Mouse (Mus musculus): Measurements from ENCODE around the gene Smg5. TPM values are rescaled to one million over a fixed set of nuclear protein-coding genes. Genes with fewer than 3 reads are reported as not detected.

Gene Smg5
- total and polyA plus RNA-seq, 3 experiments = 53.9 to 78.5 (median 59.3) TPM

- H3K4me3 ChIP-seq (ENCODE audit: low read depth, low read length) = peak overlapping the region; percentile 4; the same call in 1 of the 2 replicates
- ATAC-seq (ENCODE audit: extremely low read depth, insufficient number of reproducible peaks, low FRiP score, poor library complexity, severe bottlenecking) (no peak), DNase-seq (ENCODE audit: low spot score) (peak; percentile 25)
- H3K9me3 ChIP-seq (replicated peaks) = no peaks in the 10 kb centered on the region
- peaks cover 44% of the 10 kb centered on the region for H3K4me1 ChIP-seq (ENCODE audit: insufficient read depth, low read depth, low read length)
- peaks cover 51% of the 10 kb centered on the region for H3K36me3 ChIP-seq (replicated peaks)
- no peaks in the 10 kb centered on the region for H3K27me3 ChIP-seq (ENCODE audit: insufficient read depth, low read length)
- TF ChIP-seq CTCF (IDR thresholded peaks at IDR 0.05; ENCODE audit: low read depth, low read length) = no peak
- TF ChIP-seq TAL1 (conservative IDR thresholded peaks at IDR 0.05; ENCODE audit: low read depth, low read length) = no peak
- TF ChIP-seq GATA2 (IDR thresholded peaks at IDR 0.05; ENCODE audit: borderline replicate concordance, low read depth, low read length) = no peak
These were observed 1.9 kb upstream of the Smg5 start for GRCm38 (mm10) chr3:88334029-88334658.

DNA sequence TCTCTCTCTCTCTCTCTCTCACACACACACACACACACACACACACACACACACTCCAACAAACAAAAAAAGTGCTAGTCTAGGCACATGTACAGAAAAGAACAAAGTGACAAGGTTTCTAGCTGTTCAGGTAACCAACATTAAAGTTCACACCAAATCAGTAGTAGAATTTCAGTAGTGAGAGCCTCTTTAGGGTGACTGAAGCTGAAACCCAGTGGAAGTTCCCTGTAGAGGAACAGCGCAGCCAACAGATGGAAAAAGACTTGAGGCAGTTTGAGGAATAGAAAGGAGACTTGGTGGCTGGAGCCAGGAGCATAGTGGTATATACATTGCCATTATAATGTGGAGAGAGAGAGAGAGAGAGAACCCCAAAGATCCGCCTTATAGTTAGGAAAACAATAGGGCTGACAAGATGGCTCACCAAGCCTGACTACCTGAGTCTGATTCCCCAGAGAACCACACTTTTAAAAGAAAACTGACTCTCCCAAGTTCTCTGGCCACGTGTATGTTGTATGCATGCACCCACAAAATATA lies 1.1 kb upstream of the Smg5 start:
- no peak for ATAC-seq (ENCODE audit: extremely low read depth, insufficient number of reproducible peaks, low FRiP score, poor library complexity, severe bottlenecking)
- H3K4me1 ChIP-seq (ENCODE audit: insufficient read depth, low read depth, low read length) = peaks cover 46% of the 10 kb centered on the region

DNA sequence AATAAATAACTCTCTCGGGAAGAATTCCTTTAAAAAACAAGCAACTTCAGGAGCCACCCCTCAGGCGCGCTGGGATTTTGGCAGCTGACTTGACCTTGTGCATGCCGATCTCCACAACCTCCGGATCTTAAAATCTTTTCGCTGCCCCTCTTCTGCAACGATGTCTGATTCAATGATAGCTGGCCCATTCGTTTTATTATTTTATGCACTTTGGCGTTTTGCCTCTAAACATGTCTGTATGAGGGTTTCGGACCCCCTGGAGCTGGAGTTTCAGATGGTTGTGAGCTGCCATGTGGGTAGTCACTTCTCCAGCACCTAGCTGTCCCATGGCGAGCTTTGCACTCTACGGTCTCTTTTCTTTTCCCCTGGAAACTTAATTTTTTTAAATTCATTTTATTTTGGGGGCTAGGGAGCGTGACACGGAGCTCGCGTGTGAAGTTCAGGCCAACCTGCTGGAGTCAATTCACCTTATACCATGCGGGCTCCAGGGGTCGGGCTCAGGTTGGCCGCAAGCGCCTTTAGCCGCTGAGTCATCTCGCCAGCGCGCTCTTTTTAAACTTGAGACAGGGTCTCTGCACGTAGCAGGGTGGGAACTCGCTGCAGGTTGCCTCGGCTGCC lies 515 bp upstream of the Smg5 start:
- DNase-seq (ENCODE audit: low spot score) = no peak
- TF ChIP-seq GATA1 (IDR thresholded peaks at IDR 0.05; ENCODE audit: borderline replicate concordance, low read length) (no peak), CTCF (IDR thresholded peaks at IDR 0.05; ENCODE audit: low read depth, low read length) (no peak), TAL1 (conservative IDR thresholded peaks at IDR 0.05; ENCODE audit: low read depth, low read length) (no peak), GATA2 (IDR thresholded peaks at IDR 0.05; ENCODE audit: borderline replicate concordance, low read depth, low read length) (no peak), POLR2AphosphoS5 (IDR thresholded peaks at IDR 0.05; ENCODE audit: insufficient replicate concordance, low read depth, low read length) (no peak)
- Histone ChIP-seq H3K4me1 (ENCODE audit: insufficient read depth, low read depth, low read length) (peaks cover 48% of the 10 kb centered on the region), H3K4me3 (ENCODE audit: low read depth, low read length) (peak overlapping the region; percentile 86), H3K36me3 (replicated peaks) (peaks cover 44% of the 10 kb centered on the region), H3K27me3 (ENCODE audit: insufficient read depth, low read length) (no peaks in the 10 kb centered on the region), H3K9me3 (replicated peaks) (no peaks in the 10 kb centered on the region)
- no peak for ATAC-seq (ENCODE audit: extremely low read depth, insufficient number of reproducible peaks, low FRiP score, poor library complexity, severe bottlenecking)

More for the DNA sequence above, 1.1 kb upstream of the Smg5 start:
- no peak for DNase-seq (ENCODE audit: low spot score)
- TF ChIP-seq GATA1 (IDR thresholded peaks at IDR 0.05; ENCODE audit: borderline replicate concordance, low read length) (no peak), TAL1 (conservative IDR thresholded peaks at IDR 0.05; ENCODE audit: low read depth, low read length) (no peak), CTCF (IDR thresholded peaks at IDR 0.05; ENCODE audit: low read depth, low read length) (no peak), POLR2AphosphoS5 (IDR thresholded peaks at IDR 0.05; ENCODE audit: insufficient replicate concordance, low read depth, low read length) (no peak), GATA2 (IDR thresholded peaks at IDR 0.05; ENCODE audit: borderline replicate concordance, low read depth, low read length) (no peak)
- Histone ChIP-seq H3K36me3 (replicated peaks) (peaks cover 47% of the 10 kb centered on the region), H3K9me3 (replicated peaks) (no peaks in the 10 kb centered on the region), H3K27me3 (ENCODE audit: insufficient read depth, low read length) (no peaks in the 10 kb centered on the region), H3K4me3 (ENCODE audit: low read depth, low read length) (peak overlapping the region; percentile 86)

- Histone ChIP-seq H3K4me1 (ENCODE audit: insufficient read depth, low read depth, low read length) (peaks cover 63% of the 10 kb centered on the region), H3K4me3 (ENCODE audit: low read depth, low read length) (peak overlapping the region; percentile 86), H3K9me3 (replicated peaks) (no peaks in the 10 kb centered on the region), H3K27me3 (ENCODE audit: insufficient read depth, low read length) (no peaks in the 10 kb centered on the region), H3K36me3 (replicated peaks) (peaks cover 54% of the 10 kb centered on the region)
- no peak; the same call in 1 of the 2 replicates for ATAC-seq (ENCODE audit: extremely low read depth, insufficient number of reproducible peaks, low FRiP score, poor library complexity, severe bottlenecking)
- DNase-seq (ENCODE audit: low spot score) = peak; percentile 35
- TF ChIP-seq POLR2AphosphoS5 (IDR thresholded peaks at IDR 0.05; ENCODE audit: insufficient replicate concordance, low read depth, low read length) (no peak), GATA2 (IDR thresholded peaks at IDR 0.05; ENCODE audit: borderline replicate concordance, low read depth, low read length) (no peak), CTCF (IDR thresholded peaks at IDR 0.05; ENCODE audit: low read depth, low read length) (no peak), GATA1 (IDR thresholded peaks at IDR 0.05; ENCODE audit: borderline replicate concordance, low read length) (no peak), TAL1 (conservative IDR thresholded peaks at IDR 0.05; ENCODE audit: low read depth, low read length) (no peak)
These were observed 1.4 kb downstream of the Smg5 start for GRCm38 (mm10) chr3:88337367-88338020.

- peaks cover 67% of the 10 kb centered on the region for H3K4me1 ChIP-seq (ENCODE audit: insufficient read depth, low read depth, low read length)
- no peaks in the 10 kb centered on the region for H3K9me3 ChIP-seq (replicated peaks)
- TF ChIP-seq TAL1 (conservative IDR thresholded peaks at IDR 0.05; ENCODE audit: low read depth, low read length) (peak; percentile 60), POLR2AphosphoS5 (IDR thresholded peaks at IDR 0.05; ENCODE audit: insufficient replicate concordance, low read depth, low read length) (no peak)
- no peaks in the 10 kb centered on the region for H3K27me3 ChIP-seq (ENCODE audit: insufficient read depth, low read length)
- peaks cover 54% of the 10 kb centered on the region for H3K36me3 ChIP-seq (replicated peaks)
- H3K4me3 ChIP-seq (ENCODE audit: low read depth, low read length) = no peak overlapping the region
- ATAC-seq (ENCODE audit: extremely low read depth, insufficient number of reproducible peaks, low FRiP score, poor library complexity, severe bottlenecking) (peak; percentile 58), DNase-seq (ENCODE audit: low spot score) (no peak)
These were observed 2.3 kb downstream of the Smg5 start for GRCm38 (mm10) chr3:88338316-88338715.

DNA sequence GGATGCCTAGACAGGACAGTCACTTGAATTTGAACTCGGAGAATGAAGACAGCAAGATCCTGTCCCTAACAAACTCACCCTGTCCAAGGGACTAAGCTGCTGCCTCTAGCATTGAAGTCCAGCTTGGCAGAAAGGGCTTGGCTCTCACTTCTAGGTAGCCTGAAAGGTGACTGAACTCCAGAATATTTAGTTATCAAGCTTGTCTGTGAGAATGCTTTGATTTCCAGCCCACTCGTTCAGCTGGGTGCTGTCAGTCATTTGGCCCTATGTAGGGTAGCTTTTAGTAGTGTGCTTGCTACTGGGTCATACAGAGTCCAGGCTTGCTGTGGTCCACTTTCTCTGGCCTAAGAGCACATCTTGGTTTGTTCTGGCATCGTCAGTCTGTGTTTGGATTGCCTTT lies 2.9 kb downstream of the Smg5 start:
- ATAC-seq (ENCODE audit: extremely low read depth, insufficient number of reproducible peaks, low FRiP score, poor library complexity, severe bottlenecking) (no peak), DNase-seq (ENCODE audit: low spot score) (no peak)
- no peaks in the 10 kb centered on the region for H3K9me3 ChIP-seq (replicated peaks)
- TF ChIP-seq CTCF (IDR thresholded peaks at IDR 0.05; ENCODE audit: low read depth, low read length) (no peak), GATA1 (IDR thresholded peaks at IDR 0.05; ENCODE audit: borderline replicate concordance, low read length) (no peak), GATA2 (IDR thresholded peaks at IDR 0.05; ENCODE audit: borderline replicate concordance, low read depth, low read length) (no peak), POLR2AphosphoS5 (IDR thresholded peaks at IDR 0.05; ENCODE audit: insufficient replicate concordance, low read depth, low read length) (no peak), TAL1 (conservative IDR thresholded peaks at IDR 0.05; ENCODE audit: low read depth, low read length) (no peak)
- peaks cover 65% of the 10 kb centered on the region for H3K4me1 ChIP-seq (ENCODE audit: insufficient read depth, low read depth, low read length)
- no peaks in the 10 kb centered on the region for H3K27me3 ChIP-seq (ENCODE audit: insufficient read depth, low read length)
- H3K4me3 ChIP-seq (ENCODE audit: low read depth, low read length) = no peak overlapping the region
- peaks cover 54% of the 10 kb centered on the region for H3K36me3 ChIP-seq (replicated peaks)
